Mouse (Mus musculus) G1E (cell line): ENCODE data around the gene Gm20458.

ENCODE experiments used
- CTCF ChIP-seq: IDR thresholded peaks from 2 replicates; pipeline ENCODE4 v1.5.1; 2012; ENCODE audit warnings: low read depth, low read length, inconsistent platforms, mixed read lengths
- GATA1 ChIP-seq: IDR thresholded peaks from 2 replicates; pipeline ENCODE4 v1.6.1; 2012; ENCODE audit warnings: borderline replicate concordance, low read length, inconsistent platforms, mixed read lengths
- POLR2AphosphoS5 ChIP-seq: IDR thresholded peaks from 2 replicates; pipeline ENCODE4 v1.6.1; 2012; ENCODE audit warnings: low read depth, low read length, inconsistent platforms; ENCODE audit not compliant: insufficient replicate concordance

DNA sequence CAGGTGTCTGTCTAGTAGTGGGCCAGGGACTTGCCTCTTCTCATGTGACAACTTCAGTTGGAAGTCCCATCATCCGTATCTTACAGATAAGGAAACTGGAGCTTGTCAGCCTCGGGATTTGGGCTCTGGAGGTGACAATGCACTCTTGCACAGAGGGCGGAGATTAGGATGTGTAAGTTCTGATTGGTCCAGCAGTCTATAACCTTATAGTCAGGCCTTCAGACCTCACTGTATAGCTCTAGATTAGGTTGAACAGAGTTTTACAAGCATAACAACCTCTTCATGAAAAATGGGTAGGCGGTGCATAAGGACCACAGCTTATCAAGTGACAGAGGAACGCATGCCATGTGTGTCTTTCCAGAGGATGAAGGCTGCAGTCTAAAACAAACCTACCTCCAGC is 6.0 kb downstream of the Gm20458 start:
- no peak for TF ChIP-seq CTCF
- TF ChIP-seq GATA1 = no peak
- no peak for TF ChIP-seq POLR2AphosphoS5
